Mouse (Mus musculus) heart, adult 2 months (tissue): ENCODE measurements around the gene H2-T24.

Experiments used
- CTCF ChIP-seq: fragments of 200-600 bp; IDR thresholded peaks from 2 replicates; pipeline ENCODE4 v1.8.1; 2022; ENCODE audit warnings: antibody characterized with exemption, mild to moderate bottlenecking, moderate library complexity
- EP300 ChIP-seq: fragments of 200-500 bp; IDR thresholded peaks from 2 replicates; pipeline ENCODE4 v1.6.1; 2011; ENCODE audit warnings: low read depth, low read length, control low read depth; ENCODE audit not compliant: insufficient read depth
- POLR2A ChIP-seq: fragments of 200-500 bp; IDR thresholded peaks from 2 replicates; pipeline ENCODE4 v1.6.1; 2011; ENCODE audit warnings: mild to moderate bottlenecking, low read depth, low read length, control low read depth; ENCODE audit not compliant: insufficient read depth

GRCm38 (mm10) chr17:36001121-36001897 lies 19.1 kb downstream of the H2-T24 start:
- TF ChIP-seq CTCF (no peak), EP300 (no peak), POLR2A (no peak)
